Mouse (Mus musculus) heart, postnatal 0 days (tissue): ENCODE data around the gene Nnmt.

Experiments
- CTCF ChIP-seq: IDR thresholded peaks from 2 replicates; pipeline ENCODE4 v1.5.1; 2016; ENCODE audit warnings: antibody characterized with exemption, control low read depth, low read depth
- EP300 ChIP-seq: IDR thresholded peaks from 2 replicates; pipeline ENCODE4 v1.6.1; 2016; ENCODE audit warnings: antibody characterized with exemption, low read depth

DNA sequence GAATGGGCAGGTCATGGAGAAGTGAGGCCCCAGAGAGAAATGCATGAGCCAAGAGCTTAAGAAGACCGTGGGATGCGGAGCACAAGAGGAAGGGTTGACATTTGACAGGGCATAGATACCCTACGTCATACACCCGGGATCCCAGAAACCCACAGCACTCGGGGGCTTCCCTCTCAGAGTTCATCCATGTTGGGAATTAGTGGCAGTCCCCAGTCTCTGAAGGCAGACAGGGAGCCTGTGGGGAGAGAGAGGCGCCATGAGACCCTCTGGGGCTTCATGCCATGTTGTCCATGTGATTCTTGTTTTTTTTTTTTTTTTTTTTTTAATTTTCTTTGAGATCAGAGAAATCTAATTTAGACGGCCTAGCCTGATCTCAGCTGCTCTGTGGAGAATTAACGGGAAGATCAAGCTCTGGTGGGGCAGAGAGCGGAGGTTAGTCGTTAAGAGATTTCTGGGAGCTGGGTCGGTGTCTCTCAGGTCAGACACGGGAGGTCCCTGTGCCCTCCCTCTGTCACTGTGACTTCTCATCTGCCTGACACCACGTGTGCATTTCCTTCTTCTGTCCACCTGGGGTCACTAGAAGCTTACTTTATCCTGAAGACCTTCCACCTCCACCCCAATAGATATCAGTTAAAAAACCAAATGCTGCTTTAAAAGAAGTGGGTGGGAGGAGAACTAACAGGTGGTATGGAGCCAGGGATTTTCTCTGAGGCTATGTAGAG, 40.1 kb upstream of the Nnmt start:
- TF ChIP-seq CTCF (peak; percentile 78), EP300 (no peak)
